Mouse (Mus musculus) gastrocnemius, adult 2 months (tissue): ENCODE data around the gene Neb. TPM values are rescaled to one million over a fixed set of nuclear protein-coding genes. Genes with fewer than 3 reads are reported as not detected.

Experiments used
- DNase-seq: peaks from one replicate; pipeline ENCODE4 v3.0.0; 2022
- H3K27ac ChIP-seq: fragments of 200-600 bp; 2 replicates; pipeline ENCODE4 v1.8.1; 2022; ENCODE audit warnings: mild to moderate bottlenecking
- H3K4me3 ChIP-seq: fragments of 200-600 bp; 2 replicates; pipeline ENCODE4 v1.8.1; 2022; ENCODE audit warnings: mild to moderate bottlenecking, moderate library complexity
- CTCF ChIP-seq: fragments of 200-600 bp; IDR thresholded peaks from 2 replicates; pipeline ENCODE4 v1.8.1; 2022; ENCODE audit warnings: antibody characterized with exemption, mild to moderate bottlenecking, moderate library complexity
- intact Hi-C: fragments of 180-260 bp; cut with DNase I; formaldehyde crosslinking; loops from one replicate; pipeline ENCODE4 v1.15.1; 2025
- total RNA-seq, 2 experiments: library from RNA; stranded (reverse); gene quantifications; 2 replicates each; pipeline ENCODE4 v1.2.3; 2021

Neb gene
- total RNA-seq, 2 experiments from 2014 or later, result 5,559 to 6,662 TPM

DNA sequence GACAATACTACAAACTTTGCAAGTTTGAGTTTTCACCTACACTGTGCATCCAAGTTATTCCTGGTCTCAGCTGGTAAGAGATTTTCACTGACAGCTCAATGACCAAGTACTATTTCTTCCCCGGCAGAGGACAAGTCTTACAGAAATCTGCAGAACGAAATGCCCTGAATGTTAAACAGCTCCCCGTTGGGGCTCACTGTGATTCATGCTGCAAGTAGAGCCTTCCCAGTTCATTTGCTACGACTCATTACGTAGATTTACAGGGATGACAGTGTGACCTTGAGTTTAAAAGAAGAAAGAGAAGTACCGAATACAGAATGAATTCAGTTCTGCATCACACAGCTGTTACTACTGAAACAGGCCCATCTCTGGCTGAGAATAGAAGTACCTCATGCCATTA lies 91.9 kb downstream of the Neb start:
- no peak for TF ChIP-seq CTCF
- no peak overlapping the region for H3K4me3 ChIP-seq
- intact Hi-C loops, result no loop called here

DNA sequence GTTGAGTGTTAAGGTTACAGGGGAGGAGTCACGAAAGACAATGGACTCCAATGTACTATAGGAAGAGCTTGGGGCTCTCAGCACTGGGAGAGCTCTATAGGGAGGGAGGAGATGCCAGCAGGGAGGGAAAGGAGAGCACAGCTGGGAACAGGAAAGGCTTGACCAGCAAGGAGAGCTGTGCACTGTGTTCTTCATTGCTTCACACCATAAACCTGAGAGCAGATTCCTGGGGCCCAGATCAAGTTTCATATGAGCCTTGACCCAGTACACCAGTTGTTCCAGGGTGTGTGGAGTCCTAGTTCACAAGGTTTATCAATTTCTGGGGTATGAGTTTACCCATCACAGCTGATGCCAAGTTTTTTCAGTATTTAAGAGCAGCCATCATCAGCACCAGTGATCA lies 106.1 kb downstream of the Neb start:
- intact Hi-C loops, result no loop called here
- peak; percentile 61 for DNase-seq
- H3K27ac ChIP-seq, result peak overlapping the region; percentile 55
- TF ChIP-seq CTCF, result no peak
- H3K4me3 ChIP-seq, result no peak overlapping the region

More for the DNA sequence above, 91.9 kb downstream of the Neb start:
- H3K27ac ChIP-seq, result no peak overlapping the region; the same call in 1 of the 2 replicates
- DNase-seq, result no peak

DNA sequence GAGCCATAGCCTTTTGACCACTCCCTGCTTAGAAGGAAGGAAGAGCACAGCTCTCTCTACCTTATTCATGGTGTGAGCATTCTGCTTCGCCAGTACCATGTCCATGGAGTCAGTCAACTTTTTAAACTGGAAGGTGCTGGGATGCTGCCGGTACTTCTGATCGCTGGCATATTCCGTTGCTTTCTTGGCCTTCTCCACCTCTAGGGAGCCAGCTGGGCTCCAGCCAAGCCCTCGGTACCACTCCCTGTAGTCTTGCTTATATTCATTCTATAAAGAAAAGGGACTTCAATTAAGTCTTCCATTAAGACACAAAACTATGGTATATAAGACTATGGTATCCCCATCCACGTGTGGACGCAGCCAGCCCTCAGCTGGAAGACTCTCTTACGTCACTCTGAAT lies 107.4 kb downstream of the Neb start:
- no peak for TF ChIP-seq CTCF
- Histone ChIP-seq H3K4me3 (peak overlapping the region; percentile 26; the same call in 1 of the 2 replicates), H3K27ac (peak overlapping the region; percentile 40)
- intact Hi-C loops, result no loop called here
- peak; percentile 69 for DNase-seq

DNA sequence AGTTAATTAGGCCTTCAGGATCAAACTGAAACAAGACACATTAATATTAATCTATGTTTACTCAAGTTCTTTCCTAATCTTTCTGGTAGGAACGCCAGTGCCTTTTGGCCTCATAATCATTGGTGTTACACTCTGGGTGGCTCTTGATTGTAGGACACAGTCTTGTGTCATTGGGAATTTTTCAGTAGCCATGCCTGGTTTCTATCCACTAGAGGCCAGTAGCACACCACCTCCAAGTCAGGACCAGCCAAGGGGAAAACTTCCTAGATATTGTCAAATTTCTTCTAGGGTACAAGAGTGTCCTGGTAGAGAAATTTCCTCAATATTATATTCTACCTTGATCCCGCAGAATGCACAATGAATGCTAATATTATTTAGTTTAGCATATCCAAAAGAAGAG lies 116.1 kb downstream of the Neb start:
- no peak for DNase-seq
- intact Hi-C loops, result no loop called here
- peak; percentile 69 for TF ChIP-seq CTCF

DNA sequence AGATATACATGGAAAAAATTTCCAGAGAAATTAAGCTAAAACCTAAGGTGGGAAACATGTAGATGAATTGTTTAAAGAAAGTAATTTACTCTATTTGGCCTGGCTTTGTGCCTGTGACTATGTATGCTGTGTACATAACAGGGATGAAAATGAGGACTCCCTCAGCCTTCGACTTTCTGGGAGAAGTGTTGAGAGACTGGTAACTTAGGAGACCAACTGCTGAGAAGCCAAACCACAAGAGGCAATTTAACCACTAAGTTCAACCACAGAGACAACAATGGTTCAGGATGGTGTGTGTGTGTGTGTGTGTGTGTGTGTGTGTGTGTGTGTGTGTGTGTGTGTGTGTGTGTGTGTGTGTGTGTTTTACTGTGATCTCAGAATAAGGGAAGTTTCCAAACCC lies 126.2 kb downstream of the Neb start:
- Histone ChIP-seq H3K27ac (no peak overlapping the region), H3K4me3 (no peak overlapping the region)
- DNase-seq, result no peak
- intact Hi-C loops, result no loop called here
- no peak for TF ChIP-seq CTCF

More for the DNA sequence above, 116.1 kb downstream of the Neb start:
- H3K27ac ChIP-seq, result no peak overlapping the region
- H3K4me3 ChIP-seq, result no peak overlapping the region

DNA sequence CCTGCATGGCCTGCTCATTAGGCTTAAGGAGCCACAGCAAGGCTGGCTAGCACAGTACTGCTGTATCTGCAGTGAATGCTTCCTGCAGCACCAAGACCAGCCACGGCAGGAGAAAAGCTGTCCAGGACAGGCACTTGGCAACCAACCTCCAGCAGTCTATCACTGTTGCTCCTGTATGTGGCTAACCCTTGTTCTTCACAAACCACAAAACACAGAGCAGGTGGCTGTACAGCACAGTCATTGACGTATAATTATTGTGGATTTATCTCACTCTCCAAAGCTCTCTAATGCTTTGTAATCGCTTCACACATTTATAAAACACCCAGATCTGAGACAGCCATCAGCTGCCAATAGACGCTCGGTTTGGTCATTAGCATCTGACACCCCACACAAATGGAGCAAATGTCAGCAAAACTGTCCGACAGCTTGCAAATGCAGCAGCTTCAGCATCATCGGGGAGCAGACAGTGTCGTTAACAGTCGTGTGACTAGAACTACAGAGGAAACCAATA lies 129.9 kb downstream of the Neb start:
- TF ChIP-seq CTCF, result no peak
- H3K27ac ChIP-seq, result no peak overlapping the region
- intact Hi-C loops, result no loop called here

DNA sequence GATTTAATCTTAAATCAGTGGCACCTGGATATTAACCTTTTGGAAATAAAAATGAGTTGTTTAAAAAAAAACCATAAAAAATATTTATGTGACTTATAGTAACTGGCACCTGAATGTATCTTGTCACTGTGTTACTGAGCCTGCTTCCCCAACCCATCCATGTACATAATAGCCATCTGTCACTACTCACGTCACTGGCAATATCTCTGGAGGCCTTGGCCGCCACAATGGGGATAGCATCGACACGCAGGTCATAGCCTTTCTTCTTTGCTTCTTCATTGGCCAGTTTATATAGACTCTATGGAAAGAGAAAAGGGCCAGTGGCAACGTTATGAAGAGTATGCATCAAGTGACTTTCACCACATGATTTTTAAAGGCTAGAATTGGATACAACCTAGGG lies 133.2 kb downstream of the Neb start:
- TF ChIP-seq CTCF, result no peak
- no peak overlapping the region for H3K4me3 ChIP-seq

More for the DNA sequence above, 129.9 kb downstream of the Neb start:
- no peak overlapping the region for H3K4me3 ChIP-seq
- no peak for DNase-seq

DNA sequence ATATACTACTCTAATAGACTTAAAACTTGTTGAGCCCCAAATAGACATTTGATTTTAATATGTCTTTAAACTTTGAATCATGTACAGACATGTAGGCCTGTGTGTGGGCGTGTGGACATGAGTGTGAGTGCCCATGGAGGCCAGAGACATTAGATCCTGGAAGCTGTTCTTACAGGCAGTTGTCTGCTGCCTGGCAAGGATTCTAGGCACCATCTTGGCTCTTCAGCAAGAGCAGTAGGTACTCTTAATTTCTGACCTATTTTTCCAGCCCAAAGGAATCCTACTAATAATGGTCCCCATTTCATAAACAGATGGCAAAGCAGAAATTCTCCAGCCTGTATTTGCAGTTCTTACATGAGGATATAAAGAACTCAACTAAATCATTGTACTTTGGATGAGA lies 135.6 kb downstream of the Neb start:
- intact Hi-C loops, result no loop called here
- TF ChIP-seq CTCF, result no peak
- DNase-seq, result no peak
- Histone ChIP-seq H3K27ac (no peak overlapping the region), H3K4me3 (no peak overlapping the region)

More for the DNA sequence above, 133.2 kb downstream of the Neb start:
- intact Hi-C loops, result no loop called here
- no peak overlapping the region for H3K27ac ChIP-seq
- DNase-seq, result no peak

DNA sequence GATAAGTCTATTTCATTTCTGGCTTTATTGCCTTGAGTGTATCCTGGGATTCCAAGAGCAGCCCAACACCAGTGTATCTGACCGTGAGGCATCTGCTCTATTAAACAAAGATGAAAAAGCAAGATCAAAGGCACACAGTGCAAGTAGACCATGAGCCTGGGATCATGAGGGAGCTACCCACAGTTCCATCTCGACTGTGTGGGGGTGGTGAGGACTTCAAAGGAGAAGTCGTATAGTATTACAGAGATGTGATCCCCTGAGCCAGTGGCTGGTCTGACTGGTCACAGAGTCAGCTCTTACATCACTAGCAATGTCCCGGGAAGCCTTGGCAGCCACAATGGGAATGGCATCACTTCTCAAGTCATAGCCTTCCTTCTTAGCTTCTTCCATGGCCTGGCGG lies 140.4 kb downstream of the Neb start:
- intact Hi-C loops, result no loop called here
- DNase-seq, result peak; percentile 77
- TF ChIP-seq CTCF, result no peak

DNA sequence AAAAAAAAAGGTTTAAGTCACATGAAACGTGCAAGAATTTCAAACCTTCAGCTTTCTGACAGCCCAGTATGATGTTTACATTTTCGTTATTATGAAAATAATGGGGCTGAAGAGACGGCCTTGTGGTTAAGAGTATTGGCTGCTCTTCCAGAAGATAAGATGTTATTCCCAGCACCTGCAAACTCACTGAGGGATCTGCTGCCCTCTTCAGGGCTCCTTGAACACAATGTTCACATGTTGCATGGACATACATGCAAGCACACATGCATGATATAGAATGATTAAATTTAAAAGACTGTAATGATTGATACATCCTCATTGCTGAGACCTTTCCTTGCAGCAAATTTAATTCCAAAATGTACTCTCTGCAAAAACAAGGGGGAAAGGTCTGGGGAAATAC lies 150.7 kb downstream of the Neb start:
- no peak for DNase-seq
- peak; percentile 8; the same call in 1 of the 2 replicates for TF ChIP-seq CTCF
- Histone ChIP-seq H3K4me3 (no peak overlapping the region), H3K27ac (no peak overlapping the region)
- intact Hi-C loops, result loop anchor here (10.0 kb wide), 1 partner anchor 377 kb away; no protein-coding TSS in a partner anchor

More for the DNA sequence above, 140.4 kb downstream of the Neb start:
- no peak overlapping the region for H3K4me3 ChIP-seq
- peak overlapping the region; percentile 79 for H3K27ac ChIP-seq

DNA sequence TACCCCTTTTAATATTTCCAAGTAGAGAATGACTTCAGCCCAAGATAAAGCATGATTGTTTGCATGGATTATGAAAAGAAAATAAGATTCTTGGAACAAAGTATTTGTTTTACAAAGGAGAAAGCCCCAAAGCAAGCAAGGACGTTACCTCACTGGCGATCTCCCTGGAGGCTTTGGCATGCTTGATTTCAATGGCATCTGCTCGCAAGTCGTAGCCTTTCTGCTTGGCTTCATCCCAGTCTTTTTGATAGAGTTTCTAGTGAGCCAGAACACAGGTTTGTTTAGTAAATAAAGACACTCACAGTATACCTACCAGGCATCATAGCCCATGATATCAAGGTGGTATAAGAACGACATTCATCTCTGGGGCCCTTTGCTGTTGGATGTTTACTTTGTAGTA lies 153.9 kb downstream of the Neb start:
- TF ChIP-seq CTCF, result no peak
- DNase-seq, result no peak
- intact Hi-C loops, result loop anchor here (10.0 kb wide), 1 partner anchor 380 kb away; no protein-coding TSS in a partner anchor
- Histone ChIP-seq H3K4me3 (no peak overlapping the region), H3K27ac (no peak overlapping the region)

DNA sequence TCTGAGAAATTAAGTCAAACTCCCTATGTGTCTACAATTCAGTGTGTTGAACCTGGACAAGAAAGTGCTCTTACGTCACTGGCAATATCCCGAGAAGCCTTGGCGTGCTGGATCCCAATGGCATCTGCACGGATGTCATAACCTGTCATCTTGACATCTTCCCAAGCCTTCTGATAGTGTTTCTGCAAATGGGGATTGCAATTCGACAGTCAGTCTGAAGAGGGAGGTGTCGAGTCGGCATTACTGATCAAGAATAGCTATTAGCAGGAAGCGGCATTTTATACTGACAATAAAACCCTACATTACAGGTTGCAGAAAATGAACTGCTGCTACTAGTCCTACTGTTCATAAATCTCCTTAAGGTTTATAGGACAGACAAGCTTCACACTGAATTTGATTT lies 158.2 kb downstream of the Neb start:
- intact Hi-C loops, result loop anchor here (10.0 kb wide), 1 partner anchor 385 kb away; no protein-coding TSS in a partner anchor
- Histone ChIP-seq H3K27ac (peak overlapping the region; percentile 16; the same call in 1 of the 2 replicates), H3K4me3 (no peak overlapping the region)
- peak; percentile 46 for DNase-seq
- peak; percentile 66 for TF ChIP-seq CTCF

DNA sequence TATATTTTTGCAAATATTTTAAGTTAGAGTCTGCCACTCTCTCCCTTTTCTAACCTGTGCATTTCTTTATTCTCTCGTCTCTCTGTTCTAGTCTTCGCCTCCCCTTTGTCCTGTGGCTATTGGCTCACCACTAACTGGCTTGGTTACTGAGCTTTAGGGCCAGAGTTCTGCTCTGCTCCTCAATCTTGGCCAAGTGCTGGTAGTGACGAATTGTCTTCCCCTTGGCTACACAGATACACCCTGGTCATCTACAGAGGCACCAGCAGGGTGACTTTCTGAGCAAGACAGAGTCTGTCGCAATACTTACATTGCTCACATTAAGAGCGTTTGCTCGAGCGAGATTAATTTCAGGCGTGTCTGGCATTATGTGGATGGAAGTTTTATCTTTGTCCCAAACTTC lies 162.3 kb downstream of the Neb start:
- Histone ChIP-seq H3K27ac (no peak overlapping the region), H3K4me3 (no peak overlapping the region)
- no peak for DNase-seq
- no peak for TF ChIP-seq CTCF
- intact Hi-C loops, result no loop called here

DNA sequence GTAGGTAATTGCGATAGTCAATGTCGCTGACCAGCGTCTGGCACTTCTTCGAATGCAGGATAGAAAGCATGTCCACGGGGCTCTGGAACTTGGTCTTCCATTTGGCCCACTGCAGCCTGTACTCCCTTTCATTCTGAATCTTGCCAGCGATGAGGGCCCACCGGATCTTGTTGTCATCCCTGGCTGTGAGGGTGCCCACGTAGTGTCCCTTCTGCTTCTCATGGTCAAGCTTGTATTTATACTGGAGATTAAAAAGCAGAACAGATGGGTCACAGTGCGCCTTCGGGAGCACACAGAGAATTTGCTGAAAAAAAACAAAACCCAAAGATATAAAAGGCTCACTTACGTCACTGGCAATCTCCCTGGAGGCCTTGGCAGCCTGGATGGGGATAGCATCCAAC lies 165.7 kb downstream of the Neb start:
- intact Hi-C loops, result no loop called here
- Histone ChIP-seq H3K27ac (no peak overlapping the region), H3K4me3 (no peak overlapping the region)
- no peak for TF ChIP-seq CTCF
- DNase-seq, result no peak
